Mouse (Mus musculus) liver, postnatal 0 days (tissue): ENCODE measurements around the gene Palld.

Experiments used
- CTCF ChIP-seq: sonication (generic); IDR thresholded peaks from 2 replicates; pipeline ENCODE4 v1.5.1; 2016; ENCODE audit warnings: antibody characterized with exemption, low read depth
- EP300 ChIP-seq: IDR thresholded peaks from 2 replicates; pipeline ENCODE4 v1.6.1; 2016; ENCODE audit warnings: antibody characterized with exemption, low read depth, mild to moderate bottlenecking

DNA sequence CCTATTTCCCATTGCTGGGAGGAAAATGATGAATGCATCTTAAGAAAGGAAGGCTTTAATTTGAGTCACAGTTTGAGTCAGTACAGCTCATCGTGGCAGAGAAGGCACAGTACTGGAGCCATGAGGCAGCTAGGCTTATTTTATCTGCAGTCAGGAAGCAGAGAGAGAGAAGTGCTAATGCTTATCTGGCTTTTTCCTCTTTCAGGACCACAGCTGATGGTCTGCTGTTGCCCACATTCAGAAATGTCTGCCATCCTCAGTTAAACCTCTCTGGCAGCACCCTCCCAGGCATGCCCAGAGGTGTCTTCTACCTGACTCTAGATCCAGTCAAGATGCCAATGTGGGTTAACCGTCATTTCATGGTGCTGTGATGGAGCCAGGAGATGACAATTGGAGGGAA, 438.1 kb downstream of the Palld start:
- TF ChIP-seq CTCF (no peak), EP300 (no peak)
